Mouse (Mus musculus) natural killer cell, adult 2 months (primary cell): ENCODE measurements around the gene Nup54.
A peak's percentile ranks its signal among the peaks of the same experiment; 100 is the strongest.

ENCODE experiments used
- DNase-seq, 2 experiments: peaks; one replicate each; pipeline ENCODE4 v3.0.0; 2022; ENCODE audit warnings: low spot score in 2 of 2

The Nup54 gene

DNA sequence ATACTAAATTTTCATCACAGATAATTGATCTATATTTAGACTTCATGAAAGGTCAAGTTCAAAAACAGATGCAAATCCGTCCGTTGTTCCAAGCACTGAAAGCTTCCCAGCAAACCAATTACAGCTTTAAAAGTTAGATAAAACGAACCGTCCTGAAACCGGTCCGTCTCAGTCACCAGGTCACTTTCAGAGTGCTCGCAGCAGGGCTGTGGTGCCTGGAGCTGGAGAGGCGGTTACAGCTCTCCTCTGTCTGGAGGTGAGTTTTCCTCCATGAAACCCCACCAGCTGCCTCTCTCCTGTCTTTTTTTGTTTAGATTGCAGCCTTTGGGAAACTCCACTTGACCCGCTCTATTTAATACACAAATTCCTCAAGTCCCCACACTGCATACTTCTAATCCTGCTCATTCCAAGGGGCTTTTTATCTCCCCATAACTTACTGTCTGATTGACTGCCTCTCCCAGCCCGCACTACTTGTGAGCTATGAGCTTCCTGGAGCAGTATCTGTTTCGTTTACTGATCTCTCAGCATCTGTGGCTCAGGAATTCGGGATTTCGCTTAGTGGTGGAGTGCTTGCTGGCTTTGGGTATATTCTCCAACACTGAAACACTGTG is 58.1 kb downstream of the Nup54 start:
- no peak for DNase-seq

DNA sequence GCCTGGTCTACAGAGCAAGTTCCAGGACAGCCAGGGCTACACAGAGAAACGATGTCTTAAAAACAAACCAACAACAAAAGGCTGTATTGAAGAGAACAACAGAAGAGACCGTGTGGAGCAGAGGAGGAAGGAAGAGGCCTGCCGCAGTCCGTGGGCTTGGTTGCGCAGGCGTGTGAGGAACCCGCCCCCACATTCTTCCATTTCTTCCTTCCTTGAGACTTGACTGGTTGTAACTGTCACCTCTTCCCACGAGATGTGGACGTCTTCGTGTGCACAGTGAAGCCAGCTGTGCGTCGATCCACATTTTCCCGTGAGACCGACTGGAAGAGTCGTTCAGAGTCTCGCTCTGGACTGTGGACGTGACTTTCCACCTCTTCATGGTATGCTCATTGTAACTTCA is 59.7 kb downstream of the Nup54 start:
- DNase-seq, result peak in 1 of 2 experiments; percentile 18

DNA sequence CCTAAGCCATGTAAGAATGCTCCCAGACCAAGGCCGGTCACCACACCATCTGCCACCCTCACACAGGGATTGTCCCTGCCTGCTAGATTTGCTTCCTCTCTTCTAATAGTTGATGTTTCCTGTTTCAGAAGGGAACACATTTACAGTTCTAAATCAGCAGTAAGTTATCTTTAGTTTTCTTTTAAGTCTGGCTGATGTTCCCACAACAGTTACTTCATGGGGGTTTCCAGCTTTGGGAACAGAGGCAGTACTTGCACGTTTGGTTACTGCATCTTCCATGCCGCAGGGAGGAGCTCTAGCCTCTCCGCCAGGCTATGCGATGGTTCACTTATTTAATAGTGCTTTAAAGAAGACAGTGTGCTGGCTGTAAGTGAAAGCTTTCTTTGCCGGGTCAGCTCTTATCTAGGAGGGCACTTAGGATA is 60.3 kb downstream of the Nup54 start:
- DNase-seq, result peak; percentile 33 to 35

DNA sequence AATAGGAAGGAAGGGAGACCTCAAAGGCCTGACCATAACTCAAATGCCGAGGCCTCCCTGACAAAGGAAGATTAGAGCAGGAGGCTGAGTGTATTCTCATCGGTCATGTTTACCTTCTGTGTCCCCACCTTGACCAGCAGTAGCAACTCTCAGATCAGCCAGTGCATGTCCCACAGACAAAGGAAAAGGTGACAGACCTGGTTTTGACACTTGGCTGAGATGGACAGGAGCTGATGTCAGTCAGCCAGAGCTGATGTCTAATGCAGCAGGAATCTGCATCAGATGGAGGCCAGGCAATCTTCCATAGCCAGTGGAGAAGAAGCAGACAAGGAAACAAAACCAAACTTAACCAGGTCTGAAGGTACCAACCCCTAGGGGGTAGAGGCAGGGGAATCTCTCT is 62.4 kb downstream of the Nup54 start:
- no peak for DNase-seq

DNA sequence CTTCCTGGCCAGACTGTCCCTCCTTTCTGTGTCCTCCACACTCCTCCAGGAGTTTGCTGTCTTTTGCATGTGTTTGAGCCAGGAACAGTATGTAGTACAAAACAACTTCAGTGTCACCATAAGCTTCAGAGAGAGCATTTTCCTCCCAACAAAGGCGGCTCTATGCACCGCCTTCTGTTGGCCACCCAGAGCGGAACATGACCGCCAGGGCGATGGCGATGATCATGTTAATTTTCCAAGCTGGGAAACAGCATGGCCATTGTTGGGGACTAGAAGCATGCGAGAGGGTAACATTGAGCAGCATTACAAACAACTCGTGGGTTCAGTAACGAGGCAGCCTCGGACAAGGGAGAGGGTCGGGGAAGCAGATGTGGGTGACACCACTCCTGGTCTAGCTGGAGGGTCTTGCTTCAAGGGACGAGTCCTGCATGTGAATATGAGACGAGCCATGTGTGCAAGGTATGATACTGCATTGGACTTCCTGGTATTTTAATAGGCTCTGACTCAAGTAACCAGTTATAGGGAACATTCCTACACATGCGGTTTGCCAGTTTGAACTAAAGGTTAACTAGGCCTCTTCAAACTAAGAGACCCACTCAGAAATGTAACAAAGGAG is 63.5 kb downstream of the Nup54 start:
- no peak for DNase-seq

DNA sequence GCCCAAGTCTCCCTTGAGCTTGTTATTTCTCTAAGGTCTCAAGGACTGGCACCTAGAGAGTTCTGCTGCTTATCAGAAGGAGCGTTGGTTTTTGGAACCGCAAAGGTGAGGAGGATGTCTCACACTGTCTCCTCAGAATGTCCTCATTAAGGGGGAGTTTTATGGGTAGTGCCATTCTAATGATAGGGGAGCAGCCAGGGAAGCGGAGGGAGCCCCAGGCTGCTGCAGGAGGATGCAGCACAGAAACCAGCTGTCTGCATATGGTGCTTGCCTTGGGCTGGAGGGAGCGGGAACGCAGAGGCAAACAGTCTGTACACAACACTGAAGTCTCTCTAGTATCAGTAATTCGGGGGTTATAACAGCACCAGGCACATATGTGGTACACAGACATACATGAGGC is 64.1 kb downstream of the Nup54 start:
- DNase-seq, result no peak

DNA sequence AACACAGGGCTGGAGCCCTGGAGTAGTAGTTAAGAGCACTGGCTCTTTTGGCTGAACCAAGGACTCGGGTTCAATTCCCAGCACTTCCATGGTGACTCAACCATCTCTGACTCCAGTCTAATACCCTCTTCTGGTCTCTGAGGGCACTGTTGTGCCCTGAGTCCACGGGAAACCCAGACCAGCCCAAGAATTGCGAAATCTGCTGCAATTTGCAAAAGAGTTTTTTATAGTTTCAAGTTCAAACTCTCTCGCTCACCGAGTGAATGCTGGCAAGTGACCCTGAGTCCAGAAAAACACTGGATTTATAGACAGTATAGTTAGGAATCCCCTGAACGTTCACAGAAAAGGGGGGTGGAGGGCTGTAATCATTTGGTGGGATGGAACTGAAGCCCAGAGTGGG is 64.6 kb downstream of the Nup54 start:
- no peak for DNase-seq

DNA sequence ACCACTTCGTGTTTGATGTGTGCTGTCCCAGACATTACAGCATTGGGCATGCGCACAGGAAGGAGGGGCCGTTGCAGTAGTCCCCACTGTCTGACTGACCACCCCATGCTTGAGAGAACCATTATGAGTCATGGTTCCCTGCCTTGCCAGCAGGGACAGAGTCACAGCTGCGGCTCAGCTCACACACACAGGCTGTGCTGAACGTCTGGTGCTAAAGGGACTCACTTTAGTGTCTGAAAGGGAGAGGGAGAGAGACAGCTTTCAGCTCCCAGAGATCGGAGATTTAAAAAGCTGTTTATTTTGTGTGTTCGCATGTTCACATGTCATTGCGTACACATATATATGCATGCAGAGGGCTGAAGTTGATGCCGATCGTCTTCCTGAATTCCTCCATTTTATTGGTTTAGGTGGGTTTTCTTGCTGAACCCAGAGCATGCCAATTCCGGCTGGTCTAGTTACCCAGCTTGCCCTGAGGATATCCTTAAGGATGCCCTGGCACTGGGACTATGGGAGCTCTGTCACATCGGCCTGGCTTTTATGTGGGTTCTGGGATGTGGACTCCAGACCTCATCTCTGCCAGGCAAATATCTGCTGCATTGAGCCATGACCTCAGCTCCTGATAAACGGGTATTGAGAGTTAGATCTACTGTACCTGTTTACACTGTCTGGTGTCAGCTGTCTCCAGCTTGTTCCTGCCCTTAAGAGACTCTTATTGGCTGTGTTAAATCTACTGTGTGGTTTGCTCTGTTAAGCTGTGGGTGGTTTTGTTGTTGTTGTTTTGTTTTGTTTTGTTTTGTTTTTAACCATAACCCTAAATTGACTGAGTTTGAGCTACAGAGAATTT is 65.6 kb downstream of the Nup54 start:
- peak in 1 of 2 experiments; percentile 25 for DNase-seq

DNA sequence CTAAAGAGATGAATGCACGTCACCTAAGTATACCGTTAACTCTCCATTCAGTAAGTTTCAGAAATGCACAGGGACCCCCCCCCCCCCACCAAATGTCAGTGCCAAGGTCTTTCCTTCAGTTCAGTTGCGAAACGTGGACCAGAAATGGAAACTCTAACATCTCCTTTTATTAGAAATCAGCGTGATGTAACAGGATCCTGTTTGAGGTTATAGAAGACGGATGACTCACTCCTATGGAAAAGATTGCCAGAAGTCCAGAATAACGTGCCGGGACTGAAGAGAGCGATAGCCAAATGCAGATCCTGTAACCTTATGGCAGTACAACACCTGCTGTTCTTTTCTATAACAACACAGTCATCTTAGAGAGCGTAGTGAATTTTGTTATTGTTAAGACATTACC is 66.6 kb downstream of the Nup54 start:
- DNase-seq, result no peak

DNA sequence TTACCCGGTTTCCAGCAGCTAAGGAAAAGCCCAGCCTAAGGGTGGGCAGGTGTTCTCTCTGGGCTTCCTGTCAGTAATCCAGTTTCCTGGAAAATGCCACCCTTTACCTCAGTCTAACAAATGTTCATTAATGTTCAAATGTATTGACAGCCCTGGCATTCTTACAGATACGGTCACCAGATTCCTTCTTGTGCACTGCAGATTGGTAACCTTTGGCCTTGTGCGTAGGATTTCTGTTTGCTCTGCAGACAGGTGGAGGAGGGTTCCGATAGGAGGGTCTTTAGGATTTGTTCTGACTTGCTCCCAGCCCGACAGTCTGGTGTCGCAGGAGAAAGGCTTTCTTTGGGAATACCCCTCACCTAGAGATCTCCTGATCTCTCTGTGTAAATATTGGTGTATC is 68.5 kb downstream of the Nup54 start:
- no peak for DNase-seq
